ENCODE assay signal across 28 mouse cellular contexts in genomic region chr2:35058325-35058724, GRCm38 (mm10). TPM values are rescaled to one million over a fixed set of nuclear protein-coding genes. Genes with fewer than 3 reads are reported as not detected.
"Had no signal": no experiment of that assay in that cellular context is flagged by ENCODE, and none has a peak within 500 bp of the region (broad histone marks: within the 10 kb centered on the region; RNA-seq: fewer than 3 reads in every experiment).

No protein-coding gene starts in this region.

- H3K9ac ChIP-seq: heart, embryonic 12.5 days; hindbrain, embryonic 12.5 days; hindbrain, embryonic 14.5 days; intestine, embryonic 15.5 days; limb, embryonic 12.5 days; liver, embryonic 13.5 days had no signal

- H3K9me3 ChIP-seq: heart, embryonic 10.5 days; heart, embryonic 12.5 days; hindbrain, embryonic 10.5 days; hindbrain, embryonic 12.5 days; intestine, embryonic 15.5 days; limb, embryonic 10.5 days; limb, embryonic 12.5 days; liver, embryonic 13.5 days had no signal

- H3K4me1 ChIP-seq: heart, embryonic 10.5 days; heart, embryonic 12.5 days; hindbrain, embryonic 10.5 days; hindbrain, embryonic 12.5 days; intestine, embryonic 15.5 days; limb, embryonic 10.5 days; limb, embryonic 12.5 days; liver, embryonic 13.5 days had no signal

- H3K36me3 ChIP-seq: heart, embryonic 10.5 days; heart, embryonic 12.5 days; hindbrain, embryonic 10.5 days; hindbrain, embryonic 12.5 days; intestine, embryonic 15.5 days; limb, embryonic 10.5 days; limb, embryonic 12.5 days; liver, embryonic 13.5 days had no signal

- H3K27me3 ChIP-seq: heart, embryonic 12.5 days; hindbrain, embryonic 12.5 days; intestine, embryonic 15.5 days; limb, embryonic 12.5 days; liver, embryonic 13.5 days had no signal

- H3K4me2 ChIP-seq: heart, embryonic 12.5 days; hindbrain, embryonic 12.5 days; hindbrain, embryonic 14.5 days; intestine, embryonic 15.5 days; limb, embryonic 12.5 days had no signal

- H3K27ac ChIP-seq: gastrocnemius, adult 2 months; heart, adult 2 months; heart, embryonic 10.5 days; hindbrain, embryonic 10.5 days; hindbrain, embryonic 12.5 days; hindbrain, embryonic 14.5 days; intestine, embryonic 15.5 days; layer of hippocampus, adult 2 months; left cerebral cortex, adult 2 months; limb, embryonic 10.5 days; limb, embryonic 12.5 days; liver, embryonic 13.5 days had no signal

- ATAC-seq: hindbrain, embryonic 16.5 days; inflammation-experienced regulatory T-cells, adult 6 months; intestine, embryonic 15.5 days; intestine, postnatal 0 days had no signal

- DNase-seq: gastrocnemius, adult 2 months; gastrocnemius, postnatal 10 days; gastrocnemius, postnatal 25 days; heart, adult 2 months; heart, postnatal 10 days; heart, postnatal 4 days; kidney, adult 18-20 months; kidney, adult 8-10 months; kidney, postnatal 10 days; kidney, postnatal 25 days; kidney, postnatal 4 days; liver, embryonic 13.5 days had no signal

- H3K4me3 ChIP-seq: gastrocnemius, adult 2 months; heart, adult 2 months; heart, embryonic 10.5 days; heart, embryonic 12.5 days; hindbrain, embryonic 10.5 days; hindbrain, embryonic 12.5 days; intestine, embryonic 15.5 days; layer of hippocampus, adult 2 months; left cerebral cortex, adult 2 months; limb, embryonic 10.5 days; limb, embryonic 12.5 days; liver, embryonic 13.5 days had no signal

RNA-seq across cellular contexts. Expression of gene Hc, which starts 2.9 kb away (rescaled TPM):
- total RNA-seq: gastrocnemius, adult 2 months; gastrocnemius, postnatal 25 days; granulocyte monocyte progenitor cell, adult 5-6 weeks; heart, adult 2 months; heart, postnatal 10 days; heart, postnatal 25 days; layer of hippocampus, adult 2 months had no signal
- polyA plus RNA-seq: heart, embryonic 14.5 days; limb, embryonic 10.5 days; limb, embryonic 12.5 days had no signal

RNA-seq across cellular contexts. Expression of gene AI182371, which starts 43.0 kb away (rescaled TPM):
- total RNA-seq: gastrocnemius, adult 2 months; gastrocnemius, postnatal 25 days; heart, adult 2 months; heart, postnatal 25 days had no signal
- polyA plus RNA-seq: limb, embryonic 10.5 days had no signal
